Mouse (Mus musculus): ENCODE results near the gene Mtx1. TPM values are rescaled to one million over a fixed set of nuclear protein-coding genes. Genes with fewer than 3 reads are reported as not detected.
A peak's percentile ranks its signal among the peaks of the same experiment; 100 is the strongest.

Gene Mtx1
- polyA plus RNA-seq, 1 experiment, result 224 TPM

- TF ChIP-seq POLR2A (IDR thresholded peaks at IDR 0.05; ENCODE audit: control insufficient read depth, extremely low read depth, insufficient read depth, low read length, poor library complexity), result no peak
- TF ChIP-seq CTCF (IDR thresholded peaks at IDR 0.05; ENCODE audit: borderline replicate concordance, control insufficient read depth, extremely low read depth, insufficient read depth, low read length, poor library complexity), result peak; percentile 22; the same call in 1 of the 2 replicates
- Histone ChIP-seq H3K27me3 (ENCODE audit: control insufficient read depth, insufficient read depth, low read length) (no peaks in the 10 kb centered on the region), H3K27ac (ENCODE audit: control insufficient read depth, insufficient read depth, low read length) (peak overlapping the region; percentile 39; the same call in 1 of the 2 replicates), H3K4me3 (ENCODE audit: control insufficient read depth, insufficient read depth, low read length) (no peak overlapping the region), H3K36me3 (ENCODE audit: control insufficient read depth, insufficient read depth, low read length) (no peaks in the 10 kb centered on the region), H3K4me1 (replicated peaks; ENCODE audit: control insufficient read depth, insufficient read depth, low read length) (peaks cover 31% of the 10 kb centered on the region)
- WGBS, result 13% methylated on average over 7 of the region's 7 CpGs
- peak; percentile 72 for DNase-seq
Observed at GRCm38 (mm10) chr3:89250435-89251040, 23.6 kb upstream of the Mtx1 start.

GRCm38 (mm10) chr3:89247466-89247865, 20.6 kb upstream of the Mtx1 start:
- H3K27ac ChIP-seq (ENCODE audit: control insufficient read depth, insufficient read depth, low read length), result no peak overlapping the region
- H3K4me3 ChIP-seq (ENCODE audit: control insufficient read depth, insufficient read depth, low read length), result no peak overlapping the region
- H3K27me3 ChIP-seq (ENCODE audit: control insufficient read depth, insufficient read depth, low read length), result no peaks in the 10 kb centered on the region
- H3K36me3 ChIP-seq (ENCODE audit: control insufficient read depth, insufficient read depth, low read length), result no peaks in the 10 kb centered on the region
- TF ChIP-seq CTCF (IDR thresholded peaks at IDR 0.05; ENCODE audit: borderline replicate concordance, control insufficient read depth, extremely low read depth, insufficient read depth, low read length, poor library complexity) (no peak), POLR2A (IDR thresholded peaks at IDR 0.05; ENCODE audit: control insufficient read depth, extremely low read depth, insufficient read depth, low read length, poor library complexity) (no peak)
- WGBS, result 50% methylated on average over 4 of the region's 4 CpGs
- H3K4me1 ChIP-seq (replicated peaks; ENCODE audit: control insufficient read depth, insufficient read depth, low read length), result peaks cover 49% of the 10 kb centered on the region
- no peak for DNase-seq

- Histone ChIP-seq H3K4me3 (ENCODE audit: control insufficient read depth, insufficient read depth, low read length) (peak within 1 kb of the TSS; percentile 62), H3K36me3 (ENCODE audit: control insufficient read depth, insufficient read depth, low read length) (no peaks in the 10 kb centered on the region), H3K4me1 (replicated peaks; ENCODE audit: control insufficient read depth, insufficient read depth, low read length) (peaks cover 42% of the 10 kb centered on the region), H3K27me3 (ENCODE audit: control insufficient read depth, insufficient read depth, low read length) (no peaks in the 10 kb centered on the region), H3K27ac (ENCODE audit: control insufficient read depth, insufficient read depth, low read length) (peak within 1 kb of the TSS; percentile 8; the same call in 1 of the 2 replicates)
- TF ChIP-seq POLR2A (IDR thresholded peaks at IDR 0.05; ENCODE audit: control insufficient read depth, extremely low read depth, insufficient read depth, low read length, poor library complexity) (0 out of 2 replicates have a peak, but pooled peaks have one; percentile 34), CTCF (IDR thresholded peaks at IDR 0.05; ENCODE audit: borderline replicate concordance, control insufficient read depth, extremely low read depth, insufficient read depth, low read length, poor library complexity) (peak; percentile 94)
- peak; percentile 87 for DNase-seq
- under 1% methylated on average over 42 of the region's 42 CpGs for WGBS
Observed at GRCm38 (mm10) chr3:89246261-89247100, 19.6 kb upstream of the Mtx1 start, which contains the start of gene Trim46. Gene Trim46 (minus strand): TSS chr3:89246309.

- Histone ChIP-seq H3K27ac (ENCODE audit: control insufficient read depth, insufficient read depth, low read length) (peak within 1 kb of the TSS; percentile 8; the same call in 1 of the 2 replicates), H3K4me1 (replicated peaks; ENCODE audit: control insufficient read depth, insufficient read depth, low read length) (peaks cover 35% of the 10 kb centered on the region), H3K27me3 (ENCODE audit: control insufficient read depth, insufficient read depth, low read length) (no peaks in the 10 kb centered on the region), H3K36me3 (ENCODE audit: control insufficient read depth, insufficient read depth, low read length) (no peaks in the 10 kb centered on the region), H3K4me3 (ENCODE audit: control insufficient read depth, insufficient read depth, low read length) (peak within 1 kb of the TSS; percentile 62)
- TF ChIP-seq CTCF (IDR thresholded peaks at IDR 0.05; ENCODE audit: borderline replicate concordance, control insufficient read depth, extremely low read depth, insufficient read depth, low read length, poor library complexity) (no peak), POLR2A (IDR thresholded peaks at IDR 0.05; ENCODE audit: control insufficient read depth, extremely low read depth, insufficient read depth, low read length, poor library complexity) (no peak)
- WGBS, result 5% methylated on average over 20 of the region's 20 CpGs
- peak; percentile 39 for DNase-seq
Observed at GRCm38 (mm10) chr3:89245688-89246171, 18.8 kb upstream of the Mtx1 start, which contains the start of gene Krtcap2. Gene Krtcap2 (plus strand): TSS chr3:89245966.

GRCm38 (mm10) chr3:89244982-89245687, 18.2 kb upstream of the Mtx1 start:
- peaks cover 31% of the 10 kb centered on the region for H3K4me1 ChIP-seq (replicated peaks; ENCODE audit: control insufficient read depth, insufficient read depth, low read length)

More at GRCm38 (mm10) chr3:89244982-89245687, 18.2 kb upstream of the Mtx1 start:
- Histone ChIP-seq H3K4me3 (ENCODE audit: control insufficient read depth, insufficient read depth, low read length) (peak overlapping the region; percentile 23), H3K27me3 (ENCODE audit: control insufficient read depth, insufficient read depth, low read length) (no peaks in the 10 kb centered on the region), H3K36me3 (ENCODE audit: control insufficient read depth, insufficient read depth, low read length) (no peaks in the 10 kb centered on the region), H3K27ac (ENCODE audit: control insufficient read depth, insufficient read depth, low read length) (peak overlapping the region; percentile 8; the same call in 1 of the 2 replicates)
- WGBS, result under 1% methylated on average over 19 of the region's 26 CpGs
- TF ChIP-seq POLR2A (IDR thresholded peaks at IDR 0.05; ENCODE audit: control insufficient read depth, extremely low read depth, insufficient read depth, low read length, poor library complexity) (no peak), CTCF (IDR thresholded peaks at IDR 0.05; ENCODE audit: borderline replicate concordance, control insufficient read depth, extremely low read depth, insufficient read depth, low read length, poor library complexity) (no peak)
- DNase-seq, result peak; percentile 60

All from thymus, adult 2 months (tissue).